Mouse (Mus musculus) stomach, adult 2 months (tissue): Measurements from ENCODE around the gene Spata32. TPM values are rescaled to one million over a fixed set of nuclear protein-coding genes. Genes with fewer than 3 reads are reported as not detected.

Experiments used
- polyA plus RNA-seq: library from polyadenylated mRNA; depleted of rRNA; stranded (reverse); fragments of >200 nt; gene quantifications from 2 replicates; pipeline ENCODE4 v1.2.3, GENCODE M21; 2012; rRNA removed

Gene Spata32
- not detected in 2 replicates for polyA plus RNA-seq

DNA sequence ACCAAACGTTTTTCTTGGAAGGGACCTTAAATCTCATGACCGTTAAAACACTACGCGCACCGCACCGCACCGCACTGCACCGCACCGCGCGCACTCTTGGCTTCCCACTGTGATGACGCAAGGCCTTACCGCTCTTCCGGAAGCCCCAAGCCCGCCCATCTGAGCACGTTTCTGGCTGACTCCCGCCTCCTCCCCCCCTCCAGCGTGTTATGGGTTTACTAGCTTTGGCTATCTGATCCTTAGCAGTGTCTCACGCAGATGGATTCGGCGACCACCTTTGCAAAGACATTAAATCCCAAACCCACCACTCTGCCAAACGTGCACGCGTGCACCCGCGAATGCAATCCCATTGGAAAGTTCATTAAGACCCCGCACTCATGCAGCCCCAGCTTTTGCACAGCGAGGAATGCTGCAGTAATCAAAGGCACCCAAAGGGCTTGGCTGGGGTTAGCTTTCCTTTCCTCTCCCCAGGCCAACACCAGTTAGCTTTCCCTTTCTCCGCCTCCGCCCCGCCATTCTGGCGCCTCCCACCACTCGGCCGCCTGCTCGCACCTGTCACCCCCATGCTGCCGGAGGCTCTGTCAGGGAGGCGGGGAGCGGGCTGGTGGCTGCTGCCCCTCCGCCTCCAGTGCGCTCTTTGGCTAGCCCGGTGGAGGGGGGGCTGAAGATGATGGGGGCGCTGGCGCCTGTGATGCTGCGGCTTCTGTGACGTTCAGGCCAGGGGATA, at the start of gene Spata32:
Gene Spata32, minus strand, starts transcription at position 643 of the 727 bp plus-strand sequence.

DNA sequence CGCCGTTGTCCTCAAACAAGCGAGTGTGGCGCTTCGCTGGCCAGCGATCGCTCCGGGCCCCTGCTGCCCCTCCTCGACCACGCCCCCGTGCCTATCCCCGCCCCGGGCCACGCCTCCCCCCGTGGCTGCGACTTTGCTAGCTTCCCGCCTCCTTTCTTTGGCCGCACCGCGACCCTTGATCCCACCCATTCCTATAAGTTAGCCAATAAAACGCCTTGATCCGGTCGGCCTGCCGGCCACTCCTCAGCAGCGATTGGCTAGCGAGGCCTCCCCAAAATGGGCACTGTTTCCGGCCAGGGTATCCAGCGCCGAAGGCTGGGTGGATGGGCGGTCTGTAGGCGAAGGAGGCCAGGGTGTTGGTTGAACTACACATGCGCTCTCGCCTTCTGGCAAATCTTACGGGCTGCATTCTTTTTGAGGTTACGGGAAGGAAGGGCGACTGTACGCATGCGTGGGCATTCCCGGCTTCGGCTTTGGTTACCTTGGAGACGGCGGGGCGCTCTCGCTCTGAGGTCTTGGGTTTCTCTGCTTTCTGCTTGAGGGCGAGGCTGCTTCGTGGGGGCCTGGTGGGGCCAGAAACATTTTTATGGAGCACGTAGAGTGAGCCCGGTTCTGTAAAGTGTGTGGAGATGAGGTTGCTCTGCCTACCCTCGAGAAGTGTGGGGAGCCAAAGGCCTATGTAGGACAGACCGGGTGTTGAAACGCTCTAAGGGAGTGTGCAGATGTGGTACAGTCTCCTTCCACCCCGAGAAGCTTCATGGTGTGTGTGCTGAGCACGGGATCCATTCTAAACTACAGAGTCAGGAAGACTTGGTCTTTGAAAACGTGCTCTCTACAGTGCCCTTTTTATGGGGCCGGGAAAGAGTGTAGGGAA, 49.4 kb upstream of the Spata32 start, which contains the start of gene Map3k14:
Gene Map3k14, minus strand, starts transcription at position 127 of the 874 bp plus-strand sequence.

DNA sequence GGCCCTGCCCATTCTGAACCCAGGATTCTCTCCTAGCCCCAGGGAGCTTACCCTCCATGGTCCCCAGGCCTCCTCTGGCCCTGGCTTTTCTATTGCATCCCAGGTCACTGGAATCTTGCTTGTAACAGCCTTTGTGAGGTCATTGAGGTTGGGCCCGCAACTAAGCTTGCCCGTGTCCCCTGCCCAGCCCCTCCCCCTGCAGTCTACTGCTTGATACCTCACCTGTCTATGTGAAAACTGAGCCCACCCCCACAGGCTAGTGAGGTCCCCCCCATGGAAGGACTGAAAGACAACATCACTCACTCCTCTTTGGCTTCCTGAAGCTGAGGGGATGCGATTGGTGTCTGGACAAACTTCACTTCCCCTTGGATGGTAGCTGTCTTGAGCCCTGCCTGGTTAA, 9.8 kb downstream of the Spata32 start, which contains the start of gene 1700023F06Rik:
Gene 1700023F06Rik, minus strand, starts transcription at position 101 of the 400 bp plus-strand sequence.

DNA sequence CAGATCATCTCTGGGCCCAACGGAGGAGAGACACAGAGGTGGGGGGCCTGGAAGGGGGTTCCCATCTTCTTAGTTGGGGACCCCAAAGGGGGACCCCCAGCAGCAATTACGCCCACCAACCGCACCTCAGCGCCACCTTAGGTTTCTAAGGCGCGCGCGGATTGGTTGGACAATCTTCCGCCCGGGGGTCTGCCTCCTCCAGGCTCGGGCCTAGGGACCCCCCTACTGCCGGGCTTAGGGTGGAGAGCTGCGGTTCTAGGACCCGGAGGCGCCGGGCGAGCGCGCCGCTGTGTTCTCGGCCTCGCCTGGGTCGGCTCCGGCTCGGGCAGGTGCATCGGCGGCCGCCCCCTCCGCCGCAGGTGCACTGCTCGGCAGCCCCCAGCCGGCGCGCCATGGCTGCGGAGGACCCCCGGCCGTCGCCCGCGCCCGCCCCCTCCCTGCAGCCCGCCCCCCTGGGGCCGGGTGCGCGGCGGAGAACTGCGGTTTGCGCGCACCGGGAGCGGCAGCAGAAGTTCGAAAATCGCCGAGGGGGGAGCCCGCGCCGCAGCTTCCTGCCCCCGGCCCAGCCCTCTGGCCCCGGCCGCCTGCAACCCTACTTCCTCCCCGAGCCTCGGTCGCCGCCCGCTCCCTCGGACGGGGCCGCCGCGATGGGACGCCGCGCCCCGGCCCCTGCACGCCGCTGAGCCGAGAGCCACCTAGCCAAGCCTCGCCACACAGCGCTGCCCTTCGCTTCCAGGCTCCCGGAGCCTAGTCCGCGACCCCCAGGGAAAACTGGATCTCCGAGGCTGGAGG, 47.5 kb downstream of the Spata32 start, which contains the start of gene Fmnl1:
Gene Fmnl1, plus strand, starts transcription at position 614 of the 792 bp plus-strand sequence.

Other genes with a start within 250 kb of the Spata32 start
- gene Nmt1, start 190.2 kb downstream of the Spata32 start, polyA plus RNA-seq: 4.6 and 5.0 TPM in 2 replicates
- gene Dcakd, start 190.1 kb downstream of the Spata32 start, polyA plus RNA-seq: 32.2 and 34.9 TPM in 2 replicates
- gene Plcd3, start 116.8 kb downstream of the Spata32 start, polyA plus RNA-seq: 16.8 and 24.3 TPM in 2 replicates
- 21.4 and 26.6 TPM in 2 replicates for gene Acbd4, start 116.8 kb downstream of the Spata32 start, polyA plus RNA-seq
- 4.0 and 4.1 TPM in 2 replicates for gene Hexim1, start 102.2 kb downstream of the Spata32 start, polyA plus RNA-seq
- gene Hexim2, start 86.0 kb downstream of the Spata32 start, polyA plus RNA-seq: 0.74 and 1.3 TPM in 2 replicates
- 2.4 TPM in 2 replicates for gene Fmnl1, start 47.3 kb downstream of the Spata32 start, polyA plus RNA-seq
- gene 1700023F06Rik, start 9.9 kb downstream of the Spata32 start, polyA plus RNA-seq: 1.4 TPM in 2 replicates
- gene Map3k14, start 49.0 kb upstream of the Spata32 start, polyA plus RNA-seq: 8.2 and 10.5 TPM in 2 replicates
- 84.4 and 98.7 TPM in 2 replicates for gene Arhgap27, start 145.3 kb upstream of the Spata32 start, polyA plus RNA-seq
- gene Plekhm1, start 194.3 kb upstream of the Spata32 start, polyA plus RNA-seq: 6.2 and 6.7 TPM in 2 replicates